Mouse (Mus musculus) frontal cortex, postnatal 10 days (tissue): ENCODE results near the gene Cbarp.

ENCODE experiments used
- DNase-seq, 2 experiments: peaks; one replicate each; pipeline ENCODE4 v3.0.0; 2022; ENCODE audit warnings: low spot score in 2 of 2, mixed read lengths in 1 of 2

The Cbarp gene

GRCm38 (mm10) chr10:80144864-80145838 lies 4.5 kb upstream of the Cbarp start:
- peak in 1 of 2 experiments; percentile 74 for DNase-seq

GRCm38 (mm10) chr10:80144159-80144558 lies 3.5 kb upstream of the Cbarp start:
- no peak for DNase-seq

GRCm38 (mm10) chr10:80143664-80144063 lies 3.0 kb upstream of the Cbarp start:
- no peak for DNase-seq

GRCm38 (mm10) chr10:80142530-80142925 lies 1.9 kb upstream of the Cbarp start:
- DNase-seq: no peak

- DNase-seq: peak; percentile 93
Observed at GRCm38 (mm10) chr10:80141786-80142529, 1.3 kb upstream of the Cbarp start.

DNA sequence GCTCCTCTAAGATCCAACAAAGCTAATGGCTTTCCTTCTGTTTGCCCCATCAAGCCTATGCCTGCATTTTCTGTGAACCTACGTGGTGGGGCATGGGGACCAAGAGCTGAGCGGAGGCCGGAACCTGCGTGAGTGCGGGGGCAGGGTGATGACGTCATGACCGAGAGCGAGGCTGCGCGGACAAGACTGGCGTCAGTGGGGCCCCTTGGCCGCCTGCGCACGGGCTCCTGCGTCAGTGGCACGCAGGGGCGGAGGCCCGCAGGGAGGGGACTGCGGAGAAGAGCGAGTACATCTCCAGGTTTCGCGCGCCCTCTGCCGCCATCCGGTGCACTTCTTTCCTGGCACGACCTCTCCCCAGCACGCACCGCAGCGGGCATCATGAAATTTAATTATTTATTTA lies 608 bp upstream of the Cbarp start:
- peak; percentile 96 to 97 for DNase-seq

GRCm38 (mm10) chr10:80139975-80140665 lies 515 bp downstream of the Cbarp start:
- DNase-seq: no peak

- DNase-seq: no peak
Observed at GRCm38 (mm10) chr10:80139439-80139775, 1.2 kb downstream of the Cbarp start.

DNA sequence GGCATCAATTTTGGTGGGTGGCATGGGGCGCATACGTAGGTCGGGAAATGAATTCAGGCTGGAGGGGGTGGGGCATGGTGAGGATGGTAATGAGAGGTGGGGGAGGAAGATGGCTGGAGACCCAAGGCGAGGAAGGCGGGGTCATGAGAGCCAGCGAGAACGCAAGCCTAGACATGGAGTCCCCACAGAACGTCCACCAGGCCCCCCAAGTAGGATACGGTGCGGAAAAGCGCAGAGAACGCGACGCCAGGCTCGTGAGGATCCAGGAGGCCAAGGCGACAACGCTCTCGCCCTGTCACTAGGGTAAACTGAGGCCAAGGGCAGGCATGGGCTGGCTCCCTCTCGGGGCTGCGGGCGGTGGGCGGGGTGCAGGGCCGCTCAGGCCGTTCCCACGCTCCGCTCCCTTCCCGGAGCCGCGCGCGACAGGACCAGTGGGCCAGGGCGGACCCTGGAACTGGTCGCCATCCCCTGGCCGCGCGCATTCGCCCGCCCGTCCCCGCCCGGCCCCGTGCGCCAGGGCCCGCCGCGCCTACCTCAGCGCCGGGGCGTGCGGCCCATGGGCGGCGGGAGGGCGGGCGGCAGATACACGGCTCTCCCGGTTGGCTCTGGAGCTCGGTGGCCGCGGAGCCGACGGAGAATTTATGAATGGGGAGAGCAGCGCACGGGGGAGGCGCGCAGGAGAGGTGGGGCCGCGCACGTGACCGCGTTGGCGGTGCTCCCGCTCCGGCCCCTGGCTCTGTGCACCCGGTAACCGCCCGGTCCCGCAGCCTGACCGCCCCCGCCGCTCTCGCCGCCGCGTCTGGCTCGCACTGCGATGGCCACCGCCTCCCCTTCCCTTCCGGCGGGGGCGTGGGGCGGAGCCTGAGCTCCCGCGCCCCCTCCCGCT lies 1.8 kb downstream of the Cbarp start, which contains the start of gene Atp5d:
Gene Atp5d, plus strand, starts transcription at position 80 of the 886 bp plus-strand sequence.
- DNase-seq: peak in 1 of 2 experiments; percentile 73

DNA sequence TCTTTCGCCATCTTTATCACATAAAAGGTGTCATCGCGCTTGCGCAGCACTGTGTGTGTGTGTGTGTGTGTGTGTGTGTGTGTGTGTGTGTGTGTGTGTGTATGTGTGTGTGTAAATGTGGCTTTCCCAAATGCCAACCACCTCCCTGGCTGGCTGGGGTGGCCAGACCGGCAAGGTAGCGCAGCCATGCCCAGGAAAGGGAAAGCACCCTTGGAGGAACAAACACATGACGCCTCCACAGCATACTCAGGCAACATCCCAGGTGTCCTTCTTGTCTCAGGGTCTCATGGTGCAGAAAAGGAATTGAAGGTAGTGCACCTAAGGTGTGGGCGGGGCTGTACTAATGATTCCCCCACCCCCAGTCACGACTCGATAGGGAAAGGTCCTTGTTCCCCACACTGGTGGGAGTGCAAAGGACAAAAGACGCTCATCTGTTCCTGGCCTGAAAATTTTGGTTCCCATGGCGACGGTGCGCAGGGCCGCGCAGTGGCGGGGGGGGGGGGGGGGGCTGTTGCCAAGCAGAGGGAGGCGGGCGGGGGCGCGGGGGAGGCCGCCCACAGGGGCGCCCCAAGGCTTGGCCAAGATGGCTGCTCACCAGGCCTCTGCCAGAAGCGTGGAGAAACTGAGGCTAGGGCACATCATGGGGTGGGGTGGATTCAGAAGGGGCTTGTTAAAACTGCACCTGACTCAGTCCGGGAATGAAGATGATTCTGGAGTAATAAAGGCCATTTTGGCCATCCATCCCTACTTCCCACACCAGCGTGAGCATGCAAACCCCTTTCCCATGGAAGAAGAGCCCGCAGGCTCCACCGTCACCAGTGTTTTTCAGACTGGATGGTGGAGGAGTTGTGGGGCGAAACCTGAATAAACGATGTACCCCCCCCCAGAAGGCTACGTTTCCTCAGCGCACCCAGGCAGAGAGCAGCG lies 2.7 kb downstream of the Cbarp start:
- DNase-seq: no peak

- peak; percentile 60 to 70 for DNase-seq
Observed at GRCm38 (mm10) chr10:80136952-80137625, 3.5 kb downstream of the Cbarp start.

- DNase-seq: no peak
Observed at GRCm38 (mm10) chr10:80136179-80136951, 4.3 kb downstream of the Cbarp start.

GRCm38 (mm10) chr10:80135641-80136040 lies 5.0 kb downstream of the Cbarp start:
- no peak for DNase-seq

DNA sequence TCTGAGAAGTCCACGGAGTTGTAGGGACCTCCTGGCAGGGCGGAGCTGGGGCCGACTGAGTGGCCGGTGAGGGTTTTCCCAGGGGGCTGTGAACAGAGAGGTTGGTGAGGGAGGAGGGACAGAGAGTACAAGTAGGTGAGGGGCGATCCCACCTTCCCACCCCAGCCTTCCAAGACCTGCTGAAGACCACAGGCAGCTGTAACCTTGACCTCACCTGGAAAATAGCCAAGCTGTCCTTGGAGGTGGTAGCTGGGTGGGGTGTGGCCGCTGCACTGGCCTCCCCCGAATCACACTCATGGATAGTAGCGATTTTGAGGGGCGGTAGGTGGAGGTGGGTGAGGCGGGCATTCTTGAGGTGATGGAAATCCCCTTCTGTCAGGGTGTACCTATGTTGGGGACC lies 5.5 kb downstream of the Cbarp start:
- DNase-seq: no peak

DNA sequence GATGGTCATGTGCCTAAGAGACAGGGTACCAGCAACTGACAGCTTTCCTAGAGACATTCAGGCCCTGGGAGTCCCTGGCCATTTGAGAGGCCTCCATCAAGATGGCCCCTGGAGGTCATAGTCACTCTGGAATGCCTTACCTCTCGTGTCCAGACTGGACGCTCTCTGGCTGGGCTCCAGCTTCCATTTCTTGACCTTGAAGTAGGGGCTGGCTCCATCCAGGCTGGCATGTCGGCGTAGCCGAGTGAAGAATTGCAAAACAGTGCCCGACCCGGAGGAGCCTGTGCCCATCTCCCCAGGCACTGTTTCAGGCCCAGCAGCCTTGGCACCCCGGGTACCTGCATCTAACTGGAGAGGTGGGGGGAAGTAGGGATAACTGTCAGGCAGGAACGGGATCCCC lies 6.2 kb downstream of the Cbarp start:
- no peak for DNase-seq

GRCm38 (mm10) chr10:80133226-80133849 lies 7.3 kb downstream of the Cbarp start:
- DNase-seq: no peak

DNA sequence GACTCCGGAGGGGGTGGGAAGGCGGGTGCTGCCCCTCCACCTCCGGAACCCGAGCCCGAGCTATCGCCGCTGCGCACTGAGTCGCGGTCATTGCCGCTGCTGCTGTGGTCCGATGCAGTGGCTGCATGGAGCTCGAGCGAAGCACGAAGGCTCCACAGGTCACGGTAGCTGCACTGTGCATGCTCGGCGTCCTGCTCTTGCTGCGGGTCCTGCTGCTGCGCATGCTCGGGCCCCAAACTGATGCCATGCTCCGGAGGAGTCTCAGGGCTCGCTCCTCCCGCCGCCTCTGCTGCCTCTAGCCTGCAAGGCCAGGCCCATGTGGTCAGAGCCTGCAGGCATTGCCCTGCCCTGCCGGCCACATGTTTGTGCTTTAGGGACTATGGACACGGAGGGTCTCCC lies 8.7 kb downstream of the Cbarp start:
- DNase-seq: no peak

- peak in 1 of 2 experiments; percentile 69 for DNase-seq
Observed at GRCm38 (mm10) chr10:80131316-80131951, 9.2 kb downstream of the Cbarp start.
